Mouse (Mus musculus): ENCODE results near the gene Hspb8. TPM values are rescaled to one million over a fixed set of nuclear protein-coding genes. Genes with fewer than 3 reads are reported as not detected.

Gene Hspb8
- polyA plus RNA-seq, 1 experiment from 2014 or later, result 27.2 TPM

- Histone ChIP-seq H3K27me3 (replicated peaks) (0 out of 2 replicates have a peak, but pooled peaks cover 4% of the 10 kb centered on the region), H3K4me2 (no peak overlapping the region), H3K4me3 (replicated peaks) (no peak overlapping the region), H3K4me1 (peaks cover 4% of the 10 kb centered on the region; the same call in 1 of the 2 replicates), H3K27ac (no peak overlapping the region), H3K9me3 (no peaks in the 10 kb centered on the region), H3K36me3 (no peaks in the 10 kb centered on the region), H3K9ac (no peak overlapping the region)
- no peak for ATAC-seq (ENCODE audit: insufficient read depth, low FRiP score, low read depth)
- 48% methylated on average over 23 of the region's 23 CpGs for WGBS
These were observed 23.9 kb upstream of the Hspb8 start for GRCm38 (mm10) chr5:116446552-116446951.

DNA sequence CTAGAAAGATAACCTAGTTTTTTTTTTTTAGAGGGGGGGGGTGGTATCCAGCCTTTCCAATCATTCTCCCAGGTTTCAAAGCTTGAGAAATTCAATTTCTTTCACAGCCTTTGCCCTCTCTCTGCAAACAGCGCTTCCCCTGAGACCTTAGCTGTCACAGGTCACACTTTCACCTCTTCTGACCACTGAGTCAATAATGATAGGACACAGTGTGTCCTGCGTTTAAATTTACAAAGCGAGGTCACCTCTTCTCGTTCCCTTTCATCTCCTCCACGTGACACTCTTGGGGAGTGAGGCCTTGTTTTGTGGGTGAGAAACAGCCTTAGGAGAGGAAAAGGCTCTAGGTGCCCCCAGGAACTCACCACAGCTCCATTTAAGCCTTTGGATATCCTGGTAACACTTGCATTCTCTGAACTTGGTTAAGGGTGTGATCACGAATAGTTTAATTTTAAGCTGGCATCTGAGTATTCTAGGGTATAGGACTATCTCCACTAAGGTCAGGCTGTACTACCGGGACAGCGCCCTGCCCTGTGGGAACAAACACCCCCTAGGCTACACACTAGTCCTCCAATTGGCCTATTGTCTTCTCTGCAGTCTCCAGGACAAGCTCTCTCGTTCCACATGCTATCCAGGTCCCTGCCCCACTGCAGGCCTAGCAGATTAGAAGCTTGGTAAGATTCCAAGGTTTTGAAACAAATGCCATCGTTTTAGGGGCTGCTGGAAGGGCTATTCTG lies 23.1 kb upstream of the Hspb8 start:
- H3K36me3 ChIP-seq, result no peaks in the 10 kb centered on the region
- H3K27ac ChIP-seq, result no peak overlapping the region
- H3K4me1 ChIP-seq, result peaks cover 4% of the 10 kb centered on the region; the same call in 1 of the 2 replicates
- H3K4me2 ChIP-seq, result no peak overlapping the region
- H3K9me3 ChIP-seq, result no peaks in the 10 kb centered on the region
- H3K4me3 ChIP-seq (replicated peaks), result no peak overlapping the region
- WGBS, result 40% methylated on average over 10 of the region's 10 CpGs
- H3K27me3 ChIP-seq (replicated peaks), result 0 out of 2 replicates have a peak, but pooled peaks cover 4% of the 10 kb centered on the region
- no peak overlapping the region for H3K9ac ChIP-seq
- no peak for ATAC-seq (ENCODE audit: insufficient read depth, low FRiP score, low read depth)

DNA sequence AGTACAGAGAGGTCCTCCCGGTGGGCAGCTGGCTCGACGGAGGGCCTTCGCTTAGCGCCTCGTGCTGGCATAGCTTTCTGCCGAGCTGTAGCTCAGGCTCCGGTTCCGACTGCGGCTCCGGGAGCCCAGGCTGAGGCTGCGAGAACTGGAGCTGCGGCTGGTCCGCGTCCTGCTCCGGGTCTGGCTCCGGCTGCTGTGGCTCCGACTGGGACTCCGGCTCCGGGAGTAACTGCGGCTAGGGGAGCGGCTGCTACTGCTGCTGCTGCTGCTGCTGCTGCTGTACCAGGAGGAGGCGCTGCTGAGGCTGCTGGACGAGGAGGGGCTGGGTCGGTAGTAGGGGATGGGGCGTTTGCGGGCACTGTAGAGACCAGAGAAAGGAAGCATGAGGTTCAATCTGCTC lies 21.9 kb upstream of the Hspb8 start:
- no peak overlapping the region for H3K27ac ChIP-seq
- H3K4me2 ChIP-seq, result no peak overlapping the region
- no peaks in the 10 kb centered on the region for H3K9me3 ChIP-seq
- WGBS, result 52% methylated on average over 27 of the region's 27 CpGs
- H3K36me3 ChIP-seq, result no peaks in the 10 kb centered on the region
- H3K4me1 ChIP-seq, result peaks cover 4% of the 10 kb centered on the region; the same call in 1 of the 2 replicates
- no peak overlapping the region for H3K4me3 ChIP-seq (replicated peaks)
- 0 out of 2 replicates have a peak, but pooled peaks cover 4% of the 10 kb centered on the region for H3K27me3 ChIP-seq (replicated peaks)
- H3K9ac ChIP-seq, result no peak overlapping the region
- ATAC-seq (ENCODE audit: insufficient read depth, low FRiP score, low read depth), result no peak

GRCm38 (mm10) chr5:116443459-116443940 lies 20.8 kb upstream of the Hspb8 start:
- Histone ChIP-seq H3K4me2 (no peak overlapping the region), H3K36me3 (no peaks in the 10 kb centered on the region), H3K27me3 (replicated peaks) (0 out of 2 replicates have a peak, but pooled peaks cover 4% of the 10 kb centered on the region), H3K9ac (no peak overlapping the region), H3K4me3 (replicated peaks) (no peak overlapping the region), H3K27ac (no peak overlapping the region), H3K9me3 (no peaks in the 10 kb centered on the region), H3K4me1 (0 out of 2 replicates have a peak, but pooled peaks cover 4% of the 10 kb centered on the region)
- WGBS, result 78% methylated on average over 8 of the region's 8 CpGs
- ATAC-seq (ENCODE audit: insufficient read depth, low FRiP score, low read depth), result no peak

DNA sequence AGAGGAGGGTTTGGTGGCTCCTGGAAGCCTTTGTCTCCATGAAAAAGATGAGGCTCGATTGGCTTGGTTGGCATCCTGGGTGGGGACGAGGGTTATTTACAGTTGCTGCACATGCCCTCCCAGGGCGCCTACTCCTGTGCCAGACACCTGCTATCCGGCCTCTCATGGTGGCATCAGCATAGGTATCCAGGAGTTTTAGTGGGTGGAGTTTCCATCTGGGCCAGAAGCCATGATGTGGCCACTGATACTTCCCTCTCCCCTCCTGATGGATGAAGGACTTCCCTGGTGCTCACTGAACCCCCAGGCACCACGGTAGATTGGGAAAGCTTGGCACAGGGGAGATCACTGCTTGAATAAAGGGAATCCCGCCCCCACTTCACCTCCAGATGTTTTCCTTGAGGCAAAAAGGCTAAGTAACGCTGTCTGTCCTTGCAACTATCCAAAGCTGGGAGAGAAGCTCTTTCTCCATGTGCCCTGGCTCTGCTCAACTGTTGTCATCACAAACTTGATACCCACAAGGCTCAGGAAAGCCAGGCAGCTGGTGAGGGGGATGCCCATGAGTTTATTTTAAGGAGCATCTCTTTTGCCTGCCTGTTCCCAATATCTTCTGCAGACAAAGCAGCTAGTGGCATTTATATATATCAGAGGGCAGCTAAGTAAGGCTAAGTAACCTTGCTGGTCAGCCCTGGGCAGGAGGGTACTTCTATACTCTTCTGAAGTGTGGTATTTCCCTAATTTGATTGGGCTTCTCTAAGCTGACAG lies 20.2 kb upstream of the Hspb8 start:
- 73% methylated on average over 7 of the region's 7 CpGs for WGBS
- ATAC-seq (ENCODE audit: insufficient read depth, low FRiP score, low read depth), result no peak
- no peaks in the 10 kb centered on the region for H3K36me3 ChIP-seq

GRCm38 (mm10) chr5:116440251-116440650 lies 17.6 kb upstream of the Hspb8 start:
- H3K36me3 ChIP-seq, result no peaks in the 10 kb centered on the region
- no peaks in the 10 kb centered on the region for H3K27me3 ChIP-seq (replicated peaks)
- 57% methylated on average over 4 of the region's 4 CpGs for whole genome bisulfite sequencing
- no peak overlapping the region for H3K27ac ChIP-seq
- H3K9me3 ChIP-seq, result no peaks in the 10 kb centered on the region
- H3K9ac ChIP-seq, result no peak overlapping the region
- ATAC-seq (ENCODE audit: insufficient read depth, low FRiP score, low read depth), result no peak
- no peak overlapping the region for H3K4me3 ChIP-seq (replicated peaks)
- H3K4me2 ChIP-seq, result no peak overlapping the region
- H3K4me1 ChIP-seq, result no peaks in the 10 kb centered on the region

More for the DNA sequence above, 20.2 kb upstream of the Hspb8 start:
- Histone ChIP-seq H3K4me3 (replicated peaks) (no peak overlapping the region), H3K27me3 (replicated peaks) (0 out of 2 replicates have a peak, but pooled peaks cover 4% of the 10 kb centered on the region), H3K4me1 (no peaks in the 10 kb centered on the region), H3K27ac (no peak overlapping the region), H3K9ac (no peak overlapping the region), H3K4me2 (no peak overlapping the region), H3K9me3 (no peaks in the 10 kb centered on the region)

- Histone ChIP-seq H3K27ac (no peak overlapping the region), H3K27me3 (replicated peaks) (no peaks in the 10 kb centered on the region), H3K36me3 (no peaks in the 10 kb centered on the region), H3K4me1 (no peaks in the 10 kb centered on the region), H3K4me2 (no peak overlapping the region), H3K9ac (no peak overlapping the region), H3K9me3 (no peaks in the 10 kb centered on the region), H3K4me3 (replicated peaks) (no peak overlapping the region)
- no peak for ATAC-seq (ENCODE audit: insufficient read depth, low FRiP score, low read depth)
- WGBS, result 54% methylated on average over 4 of the region's 4 CpGs
These were observed 15.7 kb upstream of the Hspb8 start for GRCm38 (mm10) chr5:116438328-116438727.

- no peak overlapping the region for H3K9ac ChIP-seq
- no peak overlapping the region for H3K4me2 ChIP-seq
- no peaks in the 10 kb centered on the region for H3K4me1 ChIP-seq
- H3K27me3 ChIP-seq (replicated peaks), result no peaks in the 10 kb centered on the region
- H3K36me3 ChIP-seq, result no peaks in the 10 kb centered on the region
- H3K27ac ChIP-seq, result no peak overlapping the region
- no peak overlapping the region for H3K4me3 ChIP-seq (replicated peaks)
- no peak for ATAC-seq (ENCODE audit: insufficient read depth, low FRiP score, low read depth)
- no peaks in the 10 kb centered on the region for H3K9me3 ChIP-seq
These were observed 13.5 kb upstream of the Hspb8 start for GRCm38 (mm10) chr5:116436117-116436516.

DNA sequence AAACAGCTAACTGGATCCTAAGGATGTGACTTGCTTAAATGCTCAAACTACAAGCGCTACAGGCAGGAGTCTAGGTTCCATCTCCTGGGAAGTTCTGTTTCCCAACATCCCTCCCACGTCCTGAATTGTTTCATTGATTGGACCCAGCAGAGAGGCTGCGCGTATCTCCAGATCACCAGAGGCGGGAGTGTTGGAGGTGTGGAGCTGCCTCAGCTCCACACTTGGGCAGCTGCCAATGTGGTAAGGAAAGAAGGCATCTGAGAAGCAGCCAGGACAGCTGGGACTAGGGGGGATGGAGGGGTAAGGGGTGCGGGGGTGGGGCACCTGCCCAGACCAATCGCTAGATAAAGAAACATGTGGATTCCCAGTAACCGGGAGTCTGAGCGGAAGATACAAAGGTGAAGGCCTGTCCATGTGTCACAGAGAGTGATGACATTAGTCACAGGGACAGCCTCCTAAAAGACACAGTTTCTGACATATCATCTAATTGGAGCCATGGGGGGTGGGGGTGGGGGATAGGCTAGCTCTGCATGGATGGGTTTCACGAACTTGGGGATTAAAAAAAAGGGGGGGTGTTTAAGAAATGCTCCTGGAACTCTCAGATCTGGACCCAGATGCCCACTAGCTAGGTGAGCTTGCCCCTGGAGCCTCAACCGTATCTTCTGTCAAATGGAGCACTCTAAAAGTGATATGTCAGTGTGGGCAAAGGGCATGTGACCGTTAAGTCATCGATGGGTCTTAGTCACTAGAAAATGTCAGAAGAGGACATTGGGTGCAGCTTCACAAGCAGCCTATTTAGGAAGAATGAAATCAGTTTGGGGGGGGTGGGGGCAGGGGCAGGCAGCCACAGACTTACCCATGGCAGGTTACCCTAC lies 12.5 kb upstream of the Hspb8 start:
- Histone ChIP-seq H3K36me3 (no peaks in the 10 kb centered on the region), H3K27ac (no peak overlapping the region), H3K4me2 (no peak overlapping the region), H3K4me1 (no peaks in the 10 kb centered on the region), H3K9me3 (no peaks in the 10 kb centered on the region), H3K4me3 (replicated peaks) (no peak overlapping the region), H3K27me3 (replicated peaks) (no peaks in the 10 kb centered on the region), H3K9ac (no peak overlapping the region)
- WGBS, result 59% methylated on average over 13 of the region's 13 CpGs
- ATAC-seq (ENCODE audit: insufficient read depth, low FRiP score, low read depth), result no peak; the same call in 1 of the 2 replicates

DNA sequence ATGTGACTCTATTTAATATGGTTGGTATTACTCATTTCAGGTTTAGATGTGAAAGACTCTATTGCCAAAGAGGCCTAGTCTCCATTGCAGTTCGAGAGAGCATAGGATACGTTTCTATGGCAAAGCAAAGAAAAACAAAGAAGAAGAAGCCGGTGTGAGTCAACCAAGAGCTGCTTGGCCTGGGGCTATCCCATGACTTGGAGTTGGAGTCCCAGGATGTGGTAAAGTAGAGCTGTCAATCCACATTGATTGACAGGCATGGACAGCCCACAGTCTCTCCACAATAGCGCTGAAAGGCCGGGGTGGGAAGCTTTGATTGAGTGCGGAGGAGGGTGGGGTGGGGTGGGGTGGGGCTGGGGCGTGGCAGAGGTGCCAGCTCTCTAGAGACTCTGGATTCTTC lies 10.2 kb upstream of the Hspb8 start:
- H3K4me2 ChIP-seq, result no peak overlapping the region
- H3K9ac ChIP-seq, result no peak overlapping the region
- no peaks in the 10 kb centered on the region for H3K4me1 ChIP-seq
- ATAC-seq (ENCODE audit: insufficient read depth, low FRiP score, low read depth), result no peak
- H3K9me3 ChIP-seq, result no peaks in the 10 kb centered on the region
- no peak overlapping the region for H3K4me3 ChIP-seq (replicated peaks)
- H3K27ac ChIP-seq, result no peak overlapping the region
- no peaks in the 10 kb centered on the region for H3K27me3 ChIP-seq (replicated peaks)
- WGBS, result 57% methylated on average over 7 of the region's 7 CpGs
- H3K36me3 ChIP-seq, result no peaks in the 10 kb centered on the region

DNA sequence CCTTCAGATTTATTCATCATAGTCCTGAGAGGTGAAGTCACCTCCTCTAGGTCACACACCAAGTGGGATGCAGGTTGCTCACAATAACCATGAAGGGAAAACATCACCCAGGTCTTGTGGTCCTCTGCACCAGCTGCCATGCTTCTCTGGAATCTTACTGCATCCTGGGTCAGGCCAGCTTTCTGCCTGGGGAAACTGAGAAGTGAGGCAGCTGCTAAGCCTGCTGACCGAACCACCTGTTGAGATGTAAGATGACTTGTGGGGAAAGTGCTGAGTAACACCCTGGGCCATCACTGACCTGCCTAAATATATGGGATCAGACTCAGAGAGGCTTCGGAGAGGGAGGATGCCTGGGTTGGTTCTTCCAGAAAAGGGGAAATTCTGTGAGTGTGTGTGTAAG lies 4.0 kb upstream of the Hspb8 start:
- Histone ChIP-seq H3K27ac (no peak overlapping the region), H3K4me1 (peaks cover 23% of the 10 kb centered on the region), H3K27me3 (replicated peaks) (no peaks in the 10 kb centered on the region), H3K4me2 (no peak overlapping the region), H3K36me3 (no peaks in the 10 kb centered on the region), H3K9ac (no peak overlapping the region), H3K9me3 (no peaks in the 10 kb centered on the region), H3K4me3 (replicated peaks) (no peak overlapping the region)
- no peak for ATAC-seq (ENCODE audit: insufficient read depth, low FRiP score, low read depth)
- WGBS, result 73% methylated on average over 2 of the region's 2 CpGs

Measured in stomach, embryonic 15.5 days (tissue).